Mouse (Mus musculus) liver, embryonic 15.5 days (tissue): ENCODE results near the gene Kcng4. TPM values are rescaled to one million over a fixed set of nuclear protein-coding genes. Genes with fewer than 3 reads are reported as not detected.

Experiments used
- ATAC-seq: fragments of 200-750 bp; cut with Nextera tagmentation; 2 replicates; pipeline ENCODE4 v1.8.0; 2017; ENCODE audit warnings: moderate number of reproducible peaks, mild to moderate bottlenecking, moderate library complexity; ENCODE audit not compliant: insufficient read depth
- H3K27ac ChIP-seq: fragments of 300-500 bp; sonication (generic); replicated peaks from 2 replicates; pipeline ENCODE4 v1.5.1; 2015; ENCODE audit warnings: mild to moderate bottlenecking, inconsistent platforms
- H3K27me3 ChIP-seq: fragments of 300-500 bp; sonication (generic); 2 replicates; pipeline ENCODE4 v1.6.1; 2015; ENCODE audit warnings: mild to moderate bottlenecking, inconsistent platforms
- H3K36me3 ChIP-seq: fragments of 300-500 bp; sonication (generic); replicated peaks from 2 replicates; pipeline ENCODE4 v1.6.1; 2015; ENCODE audit warnings: moderate library complexity, mild to moderate bottlenecking, inconsistent platforms
- H3K4me1 ChIP-seq: fragments of 300-500 bp; sonication (generic); replicated peaks from 2 replicates; pipeline ENCODE4 v1.6.1; 2015; ENCODE audit warnings: inconsistent platforms
- H3K4me2 ChIP-seq: fragments of 300-500 bp; sonication (generic); 2 replicates; pipeline ENCODE4 v1.6.1; 2015; ENCODE audit warnings: moderate library complexity, mild to moderate bottlenecking, inconsistent platforms
- H3K4me3 ChIP-seq: fragments of 300-500 bp; sonication (generic); replicated peaks from 2 replicates; pipeline ENCODE4 v1.5.1; 2015; ENCODE audit warnings: mild to moderate bottlenecking, inconsistent platforms
- H3K9ac ChIP-seq: fragments of 300-500 bp; sonication (generic); 2 replicates; pipeline ENCODE4 v1.6.1; 2015; ENCODE audit warnings: moderate library complexity, mild to moderate bottlenecking, inconsistent platforms
- H3K9me3 ChIP-seq: fragments of 300-500 bp; sonication (generic); replicated peaks from 2 replicates; pipeline ENCODE4 v1.6.1; 2016; ENCODE audit warnings: inconsistent platforms
- WGBS: fragments of 180-500 bp; shearing (Covaris S2); methylation state at CpG from one replicate; pipeline ENCODE4 v1.1.7; 2015; ENCODE audit warnings: mixed read lengths; ENCODE audit not compliant: insufficient replicate concordance; 5-methylcytosine and 5-hydroxymethylcytosine counted together
- polyA plus RNA-seq: library from polyadenylated mRNA; unstranded; fragments of >200 nt; fragmentation: Nextera tagmentation; extraction: Ambion mirVana; gene quantifications from 2 replicates; pipeline ENCODE4 v1.2.1, GENCODE M21; 2015

Kcng4 gene
- polyA plus RNA-seq, 1 experiment from 2014 or later, result not detected

DNA sequence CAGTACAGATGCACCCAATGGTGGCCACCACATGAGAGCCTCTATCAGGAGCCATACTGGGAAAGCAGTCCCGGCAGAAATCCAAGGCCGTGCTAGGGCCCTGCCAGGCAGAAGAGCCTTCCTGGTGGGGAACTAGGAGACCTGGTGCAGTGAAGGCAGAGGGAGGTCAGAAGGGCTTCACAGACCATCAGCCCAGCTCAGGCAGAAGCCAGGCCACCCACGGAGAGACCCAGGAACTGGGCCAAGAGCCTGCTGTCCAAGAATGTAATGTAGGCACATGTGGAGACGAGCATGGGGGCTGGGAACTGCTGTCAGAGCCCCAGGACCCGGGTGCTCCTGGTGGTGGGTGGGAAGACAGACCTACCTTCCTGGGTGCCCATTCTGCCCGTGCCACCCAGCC, 29.8 kb upstream of the Kcng4 start:
- WGBS, result 42% methylated on average over 6 of the region's 6 CpGs
- Histone ChIP-seq H3K27ac (no peak overlapping the region), H3K4me1 (peaks cover 2% of the 10 kb centered on the region; the same call in 1 of the 2 replicates), H3K27me3 (peaks cover 32% of the 10 kb centered on the region), H3K9me3 (no peaks in the 10 kb centered on the region), H3K9ac (no peak overlapping the region), H3K4me3 (no peak overlapping the region), H3K4me2 (no peak overlapping the region), H3K36me3 (no peaks in the 10 kb centered on the region)
- no peak for ATAC-seq

GRCm38 (mm10) chr8:119663440-119663839, 28.0 kb upstream of the Kcng4 start:
- Histone ChIP-seq H3K4me2 (no peak overlapping the region), H3K4me1 (no peaks in the 10 kb centered on the region), H3K27me3 (peaks cover 32% of the 10 kb centered on the region), H3K9me3 (no peaks in the 10 kb centered on the region), H3K4me3 (no peak overlapping the region), H3K9ac (no peak overlapping the region), H3K36me3 (no peaks in the 10 kb centered on the region), H3K27ac (no peak overlapping the region)
- WGBS, result 64% methylated on average over 11 of the region's 11 CpGs
- ATAC-seq, result no peak

DNA sequence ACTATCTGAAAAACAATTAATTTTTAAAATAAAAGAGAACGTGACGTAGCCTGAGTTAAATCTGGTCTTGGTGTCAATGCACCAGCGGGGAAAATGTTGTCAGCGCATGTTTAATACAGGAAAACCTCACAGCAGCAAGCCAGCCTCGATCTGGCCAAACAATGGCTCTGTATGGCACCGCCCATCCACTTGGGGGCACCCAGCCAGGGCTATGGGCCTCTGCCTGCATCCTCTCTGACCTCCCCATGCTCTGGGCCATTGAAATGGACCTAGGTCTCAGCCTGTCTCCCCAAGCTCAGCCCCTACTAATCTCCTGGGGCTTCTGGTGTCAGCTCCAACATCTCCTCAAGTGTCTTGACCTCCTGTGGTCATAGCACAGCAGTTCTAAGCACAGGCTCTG, 26.4 kb upstream of the Kcng4 start:
- peaks cover 21% of the 10 kb centered on the region for H3K27me3 ChIP-seq
- no peak overlapping the region for H3K27ac ChIP-seq
- H3K4me2 ChIP-seq, result no peak overlapping the region
- no peak for ATAC-seq
- H3K9me3 ChIP-seq, result no peaks in the 10 kb centered on the region
- WGBS, result 52% methylated on average over 6 of the region's 6 CpGs
- H3K36me3 ChIP-seq, result no peaks in the 10 kb centered on the region
- H3K4me3 ChIP-seq, result no peak overlapping the region
- no peaks in the 10 kb centered on the region for H3K4me1 ChIP-seq
- H3K9ac ChIP-seq, result no peak overlapping the region

DNA sequence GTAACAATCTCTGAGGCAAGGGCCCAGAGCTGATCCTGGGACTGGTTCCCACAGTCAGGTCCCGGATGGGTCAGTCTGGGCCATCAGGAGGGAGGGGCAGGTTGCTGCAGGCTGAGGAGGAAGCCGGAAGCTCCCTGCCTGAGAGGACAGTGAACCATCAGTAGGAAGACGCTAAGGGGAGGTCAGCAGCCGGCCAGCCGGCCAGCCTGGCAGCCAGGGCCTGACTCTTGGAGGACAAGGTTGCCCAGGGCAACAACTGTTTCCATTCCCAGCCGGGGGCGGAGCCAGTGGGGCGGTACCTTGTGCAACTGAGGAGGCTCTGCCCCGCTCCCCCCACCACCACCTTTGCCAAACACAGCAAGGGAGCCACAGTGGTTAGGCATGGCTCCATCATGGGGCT, 25.6 kb upstream of the Kcng4 start:
- H3K27ac ChIP-seq, result no peak overlapping the region
- H3K36me3 ChIP-seq, result no peaks in the 10 kb centered on the region
- no peaks in the 10 kb centered on the region for H3K4me1 ChIP-seq
- no peak overlapping the region for H3K4me2 ChIP-seq
- peak; percentile 34; the same call in 1 of the 2 replicates for ATAC-seq
- no peak overlapping the region for H3K9ac ChIP-seq
- 24% methylated on average over 9 of the region's 9 CpGs for WGBS
- peaks cover 13% of the 10 kb centered on the region; the same call in 1 of the 2 replicates for H3K27me3 ChIP-seq
- no peak overlapping the region for H3K4me3 ChIP-seq
- no peaks in the 10 kb centered on the region for H3K9me3 ChIP-seq

- Histone ChIP-seq H3K36me3 (no peaks in the 10 kb centered on the region), H3K27me3 (0 out of 2 replicates have a peak, but pooled peaks cover under 1% of the 10 kb centered on the region), H3K27ac (no peak overlapping the region), H3K9me3 (no peaks in the 10 kb centered on the region), H3K9ac (no peak overlapping the region), H3K4me2 (no peak overlapping the region), H3K4me3 (no peak overlapping the region), H3K4me1 (no peaks in the 10 kb centered on the region)
- WGBS, result 39% methylated on average over 5 of the region's 5 CpGs
- ATAC-seq, result no peak
Measured at GRCm38 (mm10) chr8:119656709-119657464, 21.4 kb upstream of the Kcng4 start.

DNA sequence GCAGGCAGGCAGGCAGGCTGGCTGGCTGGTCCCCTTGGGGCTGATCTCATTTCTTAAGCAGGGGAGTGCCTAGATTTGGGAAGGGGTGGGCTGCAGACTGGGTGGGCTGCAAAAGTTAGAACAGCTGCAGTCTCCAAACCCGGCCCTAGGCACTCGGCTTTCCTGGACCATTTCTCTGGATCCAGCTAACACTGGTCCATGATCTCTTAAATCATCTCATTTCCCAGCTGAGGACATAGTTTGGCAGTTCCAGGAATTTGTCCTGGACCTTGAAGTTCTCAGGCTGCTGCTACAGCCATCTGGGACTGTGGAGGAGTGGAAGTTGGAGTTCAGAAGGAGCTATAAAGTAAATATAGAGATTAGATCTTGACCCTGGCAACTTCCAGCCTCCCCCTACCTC, 15.8 kb upstream of the Kcng4 start:
- Histone ChIP-seq H3K4me3 (no peak overlapping the region), H3K27ac (no peak overlapping the region), H3K4me1 (no peaks in the 10 kb centered on the region), H3K9me3 (no peaks in the 10 kb centered on the region), H3K9ac (no peak overlapping the region), H3K36me3 (no peaks in the 10 kb centered on the region), H3K27me3 (no peaks in the 10 kb centered on the region), H3K4me2 (no peak overlapping the region)
- WGBS, result 44% methylated on average over 2 of the region's 2 CpGs
- ATAC-seq, result no peak

- no peak overlapping the region for H3K27ac ChIP-seq
- ATAC-seq, result no peak
- H3K36me3 ChIP-seq, result no peaks in the 10 kb centered on the region
- 61% methylated on average over 7 of the region's 7 CpGs for WGBS
- H3K4me1 ChIP-seq, result no peaks in the 10 kb centered on the region
- H3K9me3 ChIP-seq, result no peaks in the 10 kb centered on the region
- no peak overlapping the region for H3K4me2 ChIP-seq
- H3K9ac ChIP-seq, result no peak overlapping the region
- H3K4me3 ChIP-seq, result no peak overlapping the region
- H3K27me3 ChIP-seq, result no peaks in the 10 kb centered on the region
Measured at GRCm38 (mm10) chr8:119646846-119647245, 11.4 kb upstream of the Kcng4 start.

GRCm38 (mm10) chr8:119646197-119646596, 10.7 kb upstream of the Kcng4 start:
- ATAC-seq, result no peak
- no peaks in the 10 kb centered on the region for H3K27me3 ChIP-seq
- no peak overlapping the region for H3K4me2 ChIP-seq
- H3K9me3 ChIP-seq, result no peaks in the 10 kb centered on the region
- 57% methylated on average over 3 of the region's 3 CpGs for WGBS
- no peak overlapping the region for H3K27ac ChIP-seq
- H3K9ac ChIP-seq, result no peak overlapping the region
- no peak overlapping the region for H3K4me3 ChIP-seq
- H3K36me3 ChIP-seq, result no peaks in the 10 kb centered on the region
- no peaks in the 10 kb centered on the region for H3K4me1 ChIP-seq

DNA sequence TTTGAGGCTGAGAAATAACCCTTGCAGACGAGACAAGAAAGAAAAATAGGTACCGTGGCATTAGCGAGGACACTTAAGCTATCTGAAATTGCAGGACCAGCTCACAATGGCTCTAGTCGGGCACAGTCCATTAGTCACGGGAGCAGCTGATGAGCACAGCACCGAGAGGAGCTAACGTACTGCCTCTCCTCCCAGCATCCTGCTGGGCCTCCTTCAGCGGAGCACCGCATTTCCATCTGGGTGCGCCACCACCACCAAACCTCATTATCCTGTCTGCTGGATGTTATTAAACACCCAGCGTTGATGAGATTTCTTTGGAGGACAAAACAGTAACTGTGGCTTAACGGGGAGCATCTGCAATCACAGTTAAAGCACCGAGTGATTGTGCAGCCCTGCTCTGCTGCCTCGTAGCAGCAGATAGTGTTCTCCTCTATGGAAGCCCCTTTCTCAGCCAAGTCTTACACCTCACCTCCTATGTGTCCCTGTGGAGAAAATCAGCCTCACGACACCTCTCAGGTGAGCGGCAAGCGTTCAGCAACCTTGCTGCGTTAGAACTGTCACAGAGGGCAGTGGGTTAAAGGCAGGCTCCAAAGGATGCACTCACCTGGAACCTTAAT, 9.6 kb upstream of the Kcng4 start:
- no peaks in the 10 kb centered on the region for H3K4me1 ChIP-seq
- H3K27me3 ChIP-seq, result no peaks in the 10 kb centered on the region
- H3K9ac ChIP-seq, result no peak overlapping the region
- 71% methylated on average over 18 of the region's 18 CpGs for WGBS
- H3K4me3 ChIP-seq, result no peak overlapping the region
- no peaks in the 10 kb centered on the region for H3K36me3 ChIP-seq
- no peaks in the 10 kb centered on the region for H3K9me3 ChIP-seq
- ATAC-seq, result no peak
- H3K27ac ChIP-seq, result no peak overlapping the region
- no peak overlapping the region for H3K4me2 ChIP-seq

DNA sequence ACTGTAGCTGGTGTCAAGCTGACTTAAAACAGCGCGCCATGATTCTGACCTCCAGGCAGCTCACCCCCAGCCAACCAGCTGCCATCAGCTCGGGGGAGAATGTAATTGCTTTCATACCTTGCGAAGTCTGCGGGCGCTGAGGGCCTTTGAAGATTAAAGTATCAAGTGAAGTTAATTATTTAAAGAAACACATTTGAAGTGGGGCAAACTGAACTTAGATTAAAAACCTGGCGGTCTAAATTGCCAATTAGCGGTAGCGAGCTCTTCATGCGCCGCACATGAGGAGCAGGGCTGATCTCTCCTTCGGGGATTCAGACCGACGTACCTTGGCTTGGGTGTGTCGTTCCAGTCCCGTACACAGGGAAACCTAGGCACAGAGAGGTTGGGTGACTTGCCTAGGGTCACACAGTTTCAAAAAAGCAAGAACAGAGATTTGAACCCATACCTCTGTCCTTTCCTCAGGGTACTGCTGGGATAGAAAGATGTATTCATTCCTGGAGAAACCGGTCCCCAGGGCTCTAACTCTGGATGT, 9.0 kb upstream of the Kcng4 start:
- no peaks in the 10 kb centered on the region for H3K27me3 ChIP-seq
- no peak for ATAC-seq
- H3K4me3 ChIP-seq, result no peak overlapping the region
- H3K36me3 ChIP-seq, result no peaks in the 10 kb centered on the region
- no peaks in the 10 kb centered on the region for H3K9me3 ChIP-seq
- no peak overlapping the region for H3K9ac ChIP-seq
- no peak overlapping the region for H3K27ac ChIP-seq
- H3K4me1 ChIP-seq, result no peaks in the 10 kb centered on the region
- H3K4me2 ChIP-seq, result no peak overlapping the region
- WGBS, result 84% methylated on average over 17 of the region's 17 CpGs

GRCm38 (mm10) chr8:119642960-119643359, 7.5 kb upstream of the Kcng4 start:
- Histone ChIP-seq H3K4me3 (no peak overlapping the region), H3K9me3 (no peaks in the 10 kb centered on the region), H3K4me1 (no peaks in the 10 kb centered on the region), H3K4me2 (no peak overlapping the region), H3K27ac (no peak overlapping the region), H3K36me3 (no peaks in the 10 kb centered on the region), H3K9ac (no peak overlapping the region), H3K27me3 (no peaks in the 10 kb centered on the region)
- 72% methylated on average over 1 of the region's 1 CpGs for WGBS
- ATAC-seq, result no peak
